In the genomic region with DNA sequence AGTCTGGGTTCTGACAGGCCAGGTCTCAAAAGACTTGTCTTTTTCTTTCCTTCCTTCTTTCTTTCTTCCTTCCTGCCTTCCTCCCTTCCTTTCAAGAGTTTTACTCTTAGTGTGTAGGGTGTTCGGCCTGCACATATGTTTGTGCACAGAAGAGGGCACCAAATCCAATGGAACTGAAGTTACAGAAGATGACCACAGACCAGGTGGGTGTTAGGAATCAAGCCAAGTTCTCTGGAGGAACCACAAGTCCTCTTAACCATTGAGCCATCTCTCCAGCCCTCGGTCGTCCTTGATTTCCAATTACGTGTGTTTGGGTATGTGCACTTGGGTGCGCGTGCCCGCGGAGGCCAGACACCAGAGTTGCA, we compare ENCODE assay signal across 8 mouse cellular contexts. TPM values are rescaled to one million over a fixed set of nuclear protein-coding genes. Genes with fewer than 3 reads are reported as not detected.
DNase-seq lines count a peak whose midpoint lies in the region; ATAC-seq lines count a peak whose summit lies in the region.

No protein-coding gene starts in this region.

- H3K4me2 ChIP-seq in heart, embryonic 14.5 days (ENCODE audit: low read length), result peak overlapping the region; percentile 64
- peak overlapping the region; percentile 64 for H3K4me2 ChIP-seq in hindbrain, embryonic 12.5 days (replicated peaks)
- peak overlapping the region; percentile 68 for H3K4me2 ChIP-seq in midbrain, embryonic 12.5 days (replicated peaks)

- no peak for DNase-seq in heart, postnatal 4 days
- DNase-seq in R1 (ENCODE audit: low read depth, low spot score), result peak; percentile 69
- DNase-seq in gastrocnemius, adult 8-10 months (ENCODE audit: low spot score in 2 of 2), result no peak
- no peak for DNase-seq in left cerebral cortex, adult 11 months (ENCODE audit: low spot score)
- no peak for DNase-seq in lung, postnatal 36 days

- H3K4me3 ChIP-seq in heart, embryonic 14.5 days (ENCODE audit: control insufficient read depth in 1 of 2, insufficient read depth in 1 of 2, low read depth in 1 of 2, low read length in 2 of 2), result peak overlapping the region; percentile 89 to 93
- peak overlapping the region; percentile 88 for H3K4me3 ChIP-seq in hindbrain, embryonic 12.5 days
- peak overlapping the region; percentile 92 for H3K4me3 ChIP-seq in midbrain, embryonic 12.5 days

- H3K27me3 ChIP-seq in heart, embryonic 14.5 days (ENCODE audit: control insufficient read depth, insufficient read depth, low read length), result no peaks in the 10 kb centered on the region
- no peaks in the 10 kb centered on the region for H3K27me3 ChIP-seq in hindbrain, embryonic 12.5 days
- no peaks in the 10 kb centered on the region for H3K27me3 ChIP-seq in midbrain, embryonic 12.5 days

- ATAC-seq in heart, embryonic 14.5 days (ENCODE audit: insufficient number of reproducible peaks, insufficient read depth, low FRiP score, low read depth), result no peak
- no peak for ATAC-seq in hindbrain, embryonic 12.5 days (ENCODE audit: low FRiP score)
- ATAC-seq in midbrain, embryonic 12.5 days (ENCODE audit: low FRiP score, low read depth), result no peak

- peak overlapping the region; percentile 94 for H3K9ac ChIP-seq in heart, embryonic 14.5 days (ENCODE audit: low read length)
- peak overlapping the region; percentile 92 for H3K9ac ChIP-seq in hindbrain, embryonic 12.5 days
- peak overlapping the region; percentile 95 for H3K9ac ChIP-seq in midbrain, embryonic 12.5 days (replicated peaks)

- 9% methylated on average over 8 of the region's 8 CpGs for WGBS in heart, embryonic 14.5 days
- WGBS in hindbrain, embryonic 12.5 days, result 14% methylated on average over 8 of the region's 8 CpGs
- 18% methylated on average over 8 of the region's 8 CpGs for WGBS in midbrain, embryonic 12.5 days

- no peaks in the 10 kb centered on the region for H3K9me3 ChIP-seq in heart, embryonic 14.5 days (ENCODE audit: control insufficient read depth, low read length)
- H3K9me3 ChIP-seq in hindbrain, embryonic 12.5 days (replicated peaks), result no peaks in the 10 kb centered on the region
- no peaks in the 10 kb centered on the region for H3K9me3 ChIP-seq in midbrain, embryonic 12.5 days

- no peaks in the 10 kb centered on the region for H3K36me3 ChIP-seq in heart, embryonic 14.5 days (ENCODE audit: control insufficient read depth, insufficient read depth, low read length)
- H3K36me3 ChIP-seq in hindbrain, embryonic 12.5 days, result no peaks in the 10 kb centered on the region
- H3K36me3 ChIP-seq in midbrain, embryonic 12.5 days, result no peaks in the 10 kb centered on the region

- H3K27ac ChIP-seq in heart, embryonic 14.5 days (replicated peaks in 1 of 2; ENCODE audit: control insufficient read depth in 1 of 2, insufficient read depth in 1 of 2, low read depth in 2 of 2, low read length in 2 of 2), result peak overlapping the region; percentile 43 to 91; a peak in 3 of 4 replicates
- H3K27ac ChIP-seq in hindbrain, embryonic 12.5 days, result peak overlapping the region; percentile 84; the same call in 1 of the 2 replicates
- H3K27ac ChIP-seq in midbrain, embryonic 12.5 days (replicated peaks), result no peak overlapping the region

- H3K4me1 ChIP-seq in heart, embryonic 14.5 days (ENCODE audit: control insufficient read depth in 2 of 2, insufficient read depth in 2 of 2, low read length in 2 of 2), result peaks cover 2 to 15% of the 10 kb centered on the region in 2 experiments; a peak in 3 of 4 replicates
- H3K4me1 ChIP-seq in hindbrain, embryonic 12.5 days, result peaks cover 18% of the 10 kb centered on the region
- H3K4me1 ChIP-seq in midbrain, embryonic 12.5 days, result peaks cover 21% of the 10 kb centered on the region

RNA-seq across cellular contexts. Expression of a gene that starts 0.5 kb away (rescaled TPM):
- 6.9 and 7.3 TPM in 2 replicates for polyA plus RNA-seq in heart, embryonic 14.5 days (2014; fragmentation: Nextera tagmentation; extraction: Ambion mirVana)
- total RNA-seq in heart, postnatal 4 days (2021), result 10 to 100 TPM; 10.2 to 10.7 TPM
- 12.2 and 12.3 TPM in 2 replicates for polyA plus RNA-seq in hindbrain, embryonic 12.5 days (2016; fragmentation: Nextera tagmentation; extraction: Ambion mirVana)
- polyA plus RNA-seq in midbrain, embryonic 12.5 days (2016; fragmentation: Nextera tagmentation; extraction: Ambion mirVana), result 11.6 and 12.3 TPM in 2 replicates
- total RNA-seq in gastrocnemius, adult 8-10 months (2022), result 1 to 10 TPM; 5.5 to 5.9 (median 5.8) TPM

RNA-seq across cellular contexts. Expression of a gene that starts 51.1 kb away (rescaled TPM):
- 719 and 744 TPM in 2 replicates for polyA plus RNA-seq in heart, embryonic 14.5 days (2014; fragmentation: Nextera tagmentation; extraction: Ambion mirVana)
- total RNA-seq in heart, postnatal 4 days (2021), result 100 to 1,000 TPM; 545 to 567 TPM
- 366 and 400 TPM in 2 replicates for polyA plus RNA-seq in hindbrain, embryonic 12.5 days (2016; fragmentation: Nextera tagmentation; extraction: Ambion mirVana)
- polyA plus RNA-seq in midbrain, embryonic 12.5 days (2016; fragmentation: Nextera tagmentation; extraction: Ambion mirVana), result 429 and 433 TPM in 2 replicates
- 100 to 1,000 TPM; 480 to 576 (median 508) TPM for total RNA-seq in gastrocnemius, adult 8-10 months (2022)
